Mouse (Mus musculus) granulocyte monocyte progenitor cell, adult 5-6 weeks (primary cell): ENCODE measurements around the gene Nxph2. TPM values are rescaled to one million over a fixed set of nuclear protein-coding genes. Genes with fewer than 3 reads are reported as not detected.
A peak's percentile ranks its signal among the peaks of the same experiment; 100 is the strongest.
"Not testable (repeated sequence)": the region's sequence is repeated elsewhere in the genome, so short reads cannot be mapped to it uniquely, and the experiment has no call there.

Experiments used
- ATAC-seq: replicated peaks from 2 replicates; pipeline ENCODE4 v1.8.0; 2016; ENCODE audit warnings: mild to moderate bottlenecking, moderate TSS enrichment, inconsistent platforms; ENCODE audit not compliant: poor library complexity, severe bottlenecking
- total RNA-seq, 2 experiments: library from RNA; stranded (forward) in 1 of 2; stranded (reverse) in 1 of 2; fragments of 200-712, 200-1000 nt in 1 of 2; fragments of >200 nt in 1 of 2; fragmentation: Nextera tagmentation in 1 of 2; gene quantifications; 2 replicates each; pipeline ENCODE4 v1.2.3; 2014 to 2017

The Nxph2 gene
- total RNA-seq (2014; fragmentation: Nextera tagmentation), result not detected in 2 replicates
- not detected in 2 replicates for total RNA-seq (2017)

DNA sequence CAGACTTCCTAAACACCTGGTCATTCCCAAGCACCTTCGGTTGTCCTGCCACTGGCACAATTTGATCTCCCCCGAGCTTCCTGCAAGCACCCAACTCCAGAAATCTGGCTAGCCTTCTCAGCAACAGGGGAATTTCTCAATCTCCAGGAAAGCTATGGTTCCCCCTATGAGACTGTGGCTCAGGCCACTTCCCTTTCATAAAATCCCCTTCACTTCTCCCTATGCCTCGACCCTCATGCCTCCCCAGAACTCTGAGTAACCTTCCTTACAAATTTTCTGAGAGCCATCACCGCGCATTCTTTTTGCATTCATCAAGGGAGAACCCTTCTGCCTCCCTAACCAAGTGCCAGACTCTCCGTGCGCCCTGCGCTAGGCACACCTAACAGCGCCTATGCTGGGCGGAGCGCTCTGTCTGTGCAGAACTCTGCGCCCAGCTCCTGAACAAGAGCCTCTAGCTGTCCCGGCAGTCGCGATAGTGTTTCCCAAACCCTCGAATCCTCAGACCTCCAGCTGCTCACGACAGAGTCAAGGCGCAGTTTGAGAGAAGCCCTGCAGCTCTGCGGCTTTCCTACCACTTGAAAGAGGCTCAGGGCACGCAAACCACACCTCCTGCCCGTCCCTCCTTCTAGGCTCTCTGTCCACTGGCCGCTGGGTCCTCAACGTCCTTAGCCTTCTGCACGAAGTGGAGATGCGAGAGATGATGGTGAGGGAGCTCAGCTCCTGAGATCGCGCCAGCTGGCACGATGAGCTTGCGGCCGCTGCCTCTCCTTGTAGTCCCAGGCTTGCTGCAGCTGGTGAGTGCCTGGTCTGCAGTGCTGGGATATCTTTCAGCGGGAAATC is at the start of gene Nxph2:
TSS of gene Nxph2 (plus strand) at position 501 of the 840 bp plus-strand sequence.
- peak; percentile 17; the same call in 1 of the 2 replicates for ATAC-seq

DNA sequence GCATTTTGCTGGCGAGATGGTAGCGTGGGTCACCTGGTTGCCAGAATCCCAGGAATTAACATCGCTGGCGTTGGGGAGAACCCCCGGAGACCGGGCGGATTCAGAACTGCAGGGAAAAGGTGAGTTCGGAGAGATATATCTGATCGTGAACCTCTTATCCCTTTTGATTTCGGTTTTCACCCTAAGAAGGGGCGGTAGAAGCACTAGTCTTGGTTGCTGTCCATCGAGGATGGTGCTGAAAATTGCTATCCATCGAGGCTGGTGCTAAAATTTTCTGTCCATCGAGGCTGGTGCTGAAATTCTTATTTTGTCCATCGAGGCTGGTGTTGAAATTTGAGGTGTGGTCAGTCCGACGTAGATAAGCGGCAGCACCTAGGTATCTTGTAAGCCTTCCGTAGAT is 30.1 kb upstream of the Nxph2 start:
- not testable (repeated sequence) for ATAC-seq

DNA sequence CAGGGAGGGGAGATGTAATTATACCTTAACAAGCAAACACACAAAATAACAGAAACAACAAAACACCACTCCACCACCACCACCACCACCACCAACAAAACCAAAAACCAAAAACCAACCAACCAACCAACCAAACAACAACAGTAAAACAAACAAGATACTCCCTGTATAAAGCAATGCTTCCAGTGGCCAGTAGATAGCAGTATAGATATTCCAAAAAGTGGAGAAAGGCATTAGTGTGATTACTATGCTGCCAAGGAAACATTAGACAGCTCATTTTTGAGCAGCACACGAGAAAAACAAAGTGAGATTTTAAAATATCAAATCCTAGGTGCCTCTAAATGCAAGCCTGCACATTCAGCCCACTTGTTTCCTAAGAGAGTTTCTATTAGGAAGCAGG is 6.2 kb upstream of the Nxph2 start:
- ATAC-seq, result no peak

Other genes with a start within 250 kb of the Nxph2 start
- 5.7 and 8.8 TPM in 2 replicates for gene Mastl, start 165.2 kb upstream of the Nxph2 start, total RNA-seq (2014; fragmentation: Nextera tagmentation)
- 9.4 and 11.9 TPM in 2 replicates for gene Mastl, start 165.2 kb upstream of the Nxph2 start, total RNA-seq (2017)
- 69.8 and 71.5 TPM in 2 replicates for gene Yme1l1, start 164.9 kb upstream of the Nxph2 start, total RNA-seq (2014; fragmentation: Nextera tagmentation)
- gene Yme1l1, start 164.9 kb upstream of the Nxph2 start, total RNA-seq (2017), result 91.9 and 108 TPM in 2 replicates
- gene 4931423N10Rik, start 113.8 kb upstream of the Nxph2 start, total RNA-seq (2014; fragmentation: Nextera tagmentation), result not detected in 2 replicates
- not detected in 2 replicates for gene 4931423N10Rik, start 113.8 kb upstream of the Nxph2 start, total RNA-seq (2017)